Mouse (Mus musculus): ENCODE measurements at regions not wholly inside any gene's neighbourhood (a gene's known extent, or its start where the extent isn't known, plus 50 kb on each side); places are given as distances from the start of the nearest gene placed in this dataset.

DNA sequence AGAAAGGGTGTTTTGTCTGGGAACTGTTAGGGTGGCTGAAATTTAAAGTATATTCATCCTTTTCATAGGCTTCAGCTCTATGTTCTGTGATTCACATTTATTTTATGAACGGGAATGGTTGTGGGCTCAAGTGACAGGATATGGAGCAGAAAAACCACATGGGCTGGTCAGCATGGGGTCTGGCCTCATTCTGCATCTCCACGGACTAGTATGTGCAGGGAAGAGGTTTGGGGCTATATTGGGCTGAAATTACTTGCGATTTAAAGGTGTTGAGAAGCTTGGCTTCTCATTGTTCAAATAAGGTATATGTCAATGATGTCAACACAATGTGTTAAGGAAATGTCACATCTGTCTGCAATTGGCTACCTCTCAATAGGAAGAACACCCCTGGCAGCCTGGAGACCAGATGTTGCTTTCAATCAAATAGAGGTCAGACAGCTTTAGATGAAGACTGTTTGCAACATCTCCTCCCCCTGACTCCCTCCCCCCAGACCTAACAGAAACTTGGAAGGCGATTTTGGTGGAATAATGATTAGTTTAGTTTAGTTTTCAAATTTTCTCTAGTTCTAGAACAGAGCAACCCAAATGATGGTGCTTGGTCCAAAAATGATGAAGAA, 777.0 kb downstream of the Slc4a3 start:
- DNase-seq (ENCODE audit: low read depth): no peak

DNA sequence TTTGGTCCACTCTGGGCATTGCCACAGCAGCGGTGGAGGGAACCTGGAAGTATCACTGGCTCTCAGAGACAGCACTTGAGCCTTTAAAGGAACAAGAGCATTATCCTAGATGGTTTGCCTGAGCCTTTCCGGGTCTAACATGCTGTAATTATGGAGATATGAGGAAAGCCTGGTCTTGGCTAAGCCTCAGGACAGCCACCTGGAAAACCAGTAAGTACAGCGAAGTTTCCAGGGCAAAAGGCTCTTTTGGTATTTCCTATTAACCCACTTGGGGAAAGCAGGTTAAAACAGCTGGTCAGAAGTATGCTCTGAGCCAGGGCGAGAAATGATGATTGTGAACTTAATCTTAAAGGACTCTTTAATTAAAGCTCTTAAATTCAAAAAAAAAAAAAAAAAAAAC, 777.5 kb downstream of the Slc4a3 start:
- no peak for DNase-seq (ENCODE audit: low read depth)

DNA sequence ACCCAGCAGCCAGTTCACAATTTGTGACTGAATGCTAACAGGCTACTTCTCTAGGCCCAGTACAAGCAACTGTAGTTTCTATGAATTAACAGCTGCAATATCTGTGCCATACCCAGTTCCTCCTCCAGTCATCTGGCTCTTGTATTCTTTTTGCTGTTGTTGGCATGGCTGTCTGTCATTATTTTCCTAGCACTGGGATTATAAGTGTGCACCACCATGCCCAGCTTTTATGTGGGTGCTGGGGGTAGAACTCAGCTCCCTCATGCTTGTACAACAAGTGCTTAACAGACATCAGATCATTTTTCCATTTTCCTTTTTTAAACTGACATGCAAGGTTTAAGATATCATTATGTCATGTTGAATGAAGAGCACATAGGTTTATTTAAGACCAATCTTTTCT, 789.9 kb downstream of the Slc4a3 start:
- DNase-seq (ENCODE audit: low read depth): no peak

- no peak for DNase-seq (ENCODE audit: low read depth)
Observed at GRCm38 (mm10) chr1:76362106-76362505, 816.0 kb downstream of the Slc4a3 start.

- no peak for DNase-seq (ENCODE audit: low read depth)
Observed at GRCm38 (mm10) chr1:76373931-76374330, 827.9 kb downstream of the Slc4a3 start.

GRCm38 (mm10) chr1:76378154-76378553, 832.1 kb downstream of the Slc4a3 start:
- no peak for DNase-seq (ENCODE audit: low read depth)

DNA sequence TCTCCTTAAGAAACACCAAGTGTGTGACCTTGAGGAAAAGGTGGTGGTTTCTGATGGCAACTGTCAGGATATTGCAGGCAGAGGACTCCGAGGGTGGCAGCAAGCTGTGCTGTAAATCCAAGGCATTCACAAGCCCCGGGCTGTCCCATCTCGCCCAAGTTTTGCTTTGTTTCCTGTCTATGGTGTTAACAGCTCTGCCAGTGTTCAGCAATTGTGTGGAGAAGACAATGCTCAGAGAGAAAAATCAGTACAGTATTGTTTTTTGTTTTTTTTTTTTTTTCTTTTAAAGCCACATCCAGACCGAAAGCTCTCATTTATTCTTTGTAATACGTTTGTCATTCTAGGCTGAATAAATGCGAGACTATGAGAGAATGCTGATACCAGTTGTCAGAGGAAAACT, 846.5 kb downstream of the Slc4a3 start:
- no peak for DNase-seq (ENCODE audit: low read depth)

DNA sequence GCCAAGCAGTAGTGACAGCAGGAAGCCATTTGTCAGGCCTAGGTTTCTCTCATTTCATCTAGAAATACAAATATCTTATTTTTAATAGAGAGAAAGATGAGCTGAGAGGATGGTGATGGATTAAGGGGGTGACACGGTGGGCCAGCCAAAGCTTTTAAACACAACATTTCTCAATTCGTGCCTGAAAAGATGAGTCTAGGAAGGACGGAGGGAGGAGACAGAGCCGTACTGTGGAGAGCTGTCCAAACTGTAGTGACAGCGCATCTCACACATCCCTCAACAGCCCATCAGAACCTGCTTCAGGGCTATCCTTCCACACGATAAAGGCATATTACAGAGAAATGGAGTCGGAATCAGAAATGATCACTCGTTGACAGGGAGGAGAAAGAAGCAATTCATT, 848.0 kb downstream of the Slc4a3 start:
- DNase-seq (ENCODE audit: low read depth): no peak

DNA sequence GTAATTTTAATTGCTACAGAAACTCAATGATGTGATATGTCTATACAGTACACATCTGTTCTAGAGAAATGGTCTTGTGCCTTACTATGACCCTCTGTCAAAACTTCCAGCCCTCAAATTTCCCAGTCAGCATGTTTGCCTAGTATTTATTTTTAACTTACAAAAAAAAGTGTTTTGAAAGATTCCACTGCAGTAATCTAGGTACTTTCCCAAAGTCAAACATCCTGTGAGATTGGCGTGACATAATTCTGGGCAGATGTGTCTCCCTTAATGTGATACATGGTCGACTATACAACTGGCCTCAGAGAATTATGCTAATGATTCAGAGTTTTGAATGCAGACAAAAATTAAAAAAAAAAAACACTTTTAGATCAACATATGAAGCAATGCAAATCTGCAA, 856.8 kb downstream of the Slc4a3 start:
- DNase-seq (ENCODE audit: low read depth): no peak

GRCm38 (mm10) chr1:76404003-76404402, 857.9 kb downstream of the Slc4a3 start:
- no peak for DNase-seq (ENCODE audit: low read depth)

- DNase-seq (ENCODE audit: low read depth): no peak
Observed at GRCm38 (mm10) chr1:76410813-76411212, 864.7 kb downstream of the Slc4a3 start.

- no peak for DNase-seq (ENCODE audit: low read depth)
Observed at GRCm38 (mm10) chr1:76420525-76420924, 874.5 kb downstream of the Slc4a3 start.

- no peak for DNase-seq (ENCODE audit: low read depth)
Observed at GRCm38 (mm10) chr1:76427439-76427838, 881.4 kb downstream of the Slc4a3 start.

GRCm38 (mm10) chr1:76430041-76430610, 884.1 kb downstream of the Slc4a3 start:
- DNase-seq (ENCODE audit: low read depth): no peak

GRCm38 (mm10) chr1:76433481-76433941, 887.4 kb downstream of the Slc4a3 start:
- DNase-seq (ENCODE audit: low read depth): no peak

- no peak for DNase-seq (ENCODE audit: low read depth)
Observed at GRCm38 (mm10) chr1:76450539-76451214, 904.6 kb downstream of the Slc4a3 start.

- DNase-seq (ENCODE audit: low read depth): no peak
Observed at GRCm38 (mm10) chr1:76453160-76453710, 907.2 kb downstream of the Slc4a3 start.

- no peak for DNase-seq (ENCODE audit: low read depth)
Observed at GRCm38 (mm10) chr1:76466562-76466961, 920.5 kb downstream of the Slc4a3 start.

DNA sequence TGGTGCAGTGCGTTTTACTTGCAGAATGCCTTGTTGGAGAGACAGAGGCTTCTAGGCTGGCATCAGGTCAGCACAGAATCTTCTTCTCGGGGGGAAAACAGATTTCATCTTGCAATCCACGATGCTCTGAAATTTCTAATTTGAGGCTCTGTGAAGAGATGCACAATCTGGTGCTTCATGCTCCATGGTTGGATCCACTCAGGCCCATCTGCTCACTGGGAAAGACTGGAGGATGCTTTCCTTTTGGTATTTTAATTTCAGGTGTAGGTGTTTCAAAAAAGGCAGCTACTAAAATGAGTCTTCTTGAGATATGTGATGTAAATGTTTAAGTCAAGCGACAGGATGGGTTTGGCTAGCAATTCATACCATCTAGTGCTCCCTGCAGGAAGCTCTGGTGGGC, 938.1 kb downstream of the Slc4a3 start:
- no peak for DNase-seq (ENCODE audit: low read depth)

DNA sequence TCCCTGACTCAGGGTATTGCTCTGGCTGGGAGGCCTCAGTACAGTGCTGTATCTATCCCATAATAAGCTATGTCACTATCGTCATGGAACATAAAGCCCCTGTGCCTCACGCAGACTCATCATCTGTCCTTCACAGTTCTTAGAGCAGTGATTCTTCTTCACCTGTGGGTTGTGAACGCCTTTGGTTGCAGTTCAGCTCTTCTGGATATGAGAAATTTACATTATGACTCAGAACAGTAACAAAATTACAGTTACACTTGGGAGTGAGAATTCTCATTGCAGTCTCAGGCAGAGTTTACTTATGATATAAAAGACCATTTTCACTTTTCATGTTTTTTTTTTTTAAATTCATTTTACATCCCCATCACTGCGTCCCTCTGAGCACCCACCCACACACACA, 941.4 kb downstream of the Slc4a3 start:
- no peak for DNase-seq (ENCODE audit: low read depth)

- DNase-seq (ENCODE audit: low read depth): no peak
Observed at GRCm38 (mm10) chr1:76489681-76490492, 943.8 kb downstream of the Slc4a3 start.

- DNase-seq (ENCODE audit: low read depth): no peak
Observed at GRCm38 (mm10) chr1:76490719-76491118, 944.7 kb downstream of the Slc4a3 start.
